Mouse (Mus musculus) kidney, postnatal 0 days (tissue): ENCODE results near the gene Lpcat3. TPM values are rescaled to one million over a fixed set of nuclear protein-coding genes. Genes with fewer than 3 reads are reported as not detected.

Experiments used
- ATAC-seq: fragments of 200-750 bp; cut with Nextera tagmentation; replicated peaks from 2 replicates; pipeline ENCODE4 v1.8.0; 2017; ENCODE audit warnings: low read depth, moderate number of reproducible peaks, moderate TSS enrichment, moderate library complexity; ENCODE audit not compliant: low FRiP score
- DNase-seq: peaks from one replicate; pipeline ENCODE4 v3.0.0-alpha.2; 2016; ENCODE audit warnings: low spot score
- H3K27ac ChIP-seq: fragments of 300-500 bp; sonication (generic); 2 replicates; pipeline ENCODE4 v1.5.1; 2014; ENCODE audit warnings: mild to moderate bottlenecking
- H3K27me3 ChIP-seq: fragments of 300-500 bp; sonication (generic); 2 replicates; pipeline ENCODE4 v1.6.1; 2014; ENCODE audit warnings: low read length, mixed read lengths; ENCODE audit not compliant: insufficient read depth
- H3K36me3 ChIP-seq: fragments of 300-500 bp; sonication (generic); 2 replicates; pipeline ENCODE4 v1.6.1; 2014; ENCODE audit warnings: low read length, mixed read lengths; ENCODE audit not compliant: insufficient read depth
- H3K4me1 ChIP-seq: fragments of 300-500 bp; sonication (generic); replicated peaks from 2 replicates; pipeline ENCODE4 v1.6.1; 2014; ENCODE audit warnings: antibody characterized with exemption, low read length, mixed read lengths; ENCODE audit not compliant: insufficient read depth
- H3K4me2 ChIP-seq: fragments of 300-500 bp; sonication (generic); 2 replicates; pipeline ENCODE4 v1.6.1; 2014; ENCODE audit warnings: mild to moderate bottlenecking, low read length, moderate library complexity, mixed read lengths
- H3K4me3 ChIP-seq: fragments of 300-500 bp; sonication (generic); replicated peaks from 2 replicates; pipeline ENCODE4 v1.5.1; 2014; ENCODE audit warnings: low read depth, low read length
- H3K9ac ChIP-seq: fragments of 300-500 bp; sonication (generic); 2 replicates; pipeline ENCODE4 v1.6.1; 2014; ENCODE audit warnings: low read depth, low read length
- H3K9me3 ChIP-seq: fragments of 300-500 bp; sonication (generic); replicated peaks from 2 replicates; pipeline ENCODE4 v1.6.1; 2016; ENCODE audit warnings: low read length, inconsistent platforms, mixed read lengths
- CTCF ChIP-seq: IDR thresholded peaks from 2 replicates; pipeline ENCODE4 v1.5.1; 2016; ENCODE audit warnings: antibody characterized with exemption, low read depth, mild to moderate bottlenecking, moderate library complexity
- WGBS: fragments of 180-500 bp; shearing (Covaris S2); extraction: QIAGEN DNeasy Blood & Tissue Kit; methylation state at CpG from one replicate; pipeline ENCODE4 v1.1.7; 2014; 5-methylcytosine and 5-hydroxymethylcytosine counted together
- polyA plus RNA-seq: library from polyadenylated mRNA; unstranded; fragments of >200 nt; fragmentation: Nextera tagmentation; extraction: Ambion mirVana; gene quantifications from 2 replicates; pipeline ENCODE4 v1.2.1, GENCODE M21; 2015

Gene Lpcat3
- polyA plus RNA-seq, 1 experiment from 2014 or later, result 90.6 TPM

- DNase-seq (no peak), ATAC-seq (no peak)
- Histone ChIP-seq H3K27ac (no peak overlapping the region), H3K4me1 (no peaks in the 10 kb centered on the region), H3K4me2 (no peak overlapping the region), H3K36me3 (no peaks in the 10 kb centered on the region), H3K9me3 (no peaks in the 10 kb centered on the region), H3K27me3 (no peaks in the 10 kb centered on the region), H3K4me3 (no peak overlapping the region), H3K9ac (0 out of 2 replicates have a peak overlapping the region, but pooled peaks have one; percentile 4)
- 85% methylated on average over 10 of the region's 10 CpGs for WGBS
- TF ChIP-seq CTCF, result no peak
Observed at GRCm38 (mm10) chr6:124724472-124724871, 61.6 kb downstream of the Lpcat3 start.

GRCm38 (mm10) chr6:124728621-124729020 lies 65.8 kb downstream of the Lpcat3 start:
- WGBS, result 91% methylated on average over 10 of the region's 10 CpGs
- TF ChIP-seq CTCF, result no peak
- no peak for DNase-seq

GRCm38 (mm10) chr6:124729850-124730705 lies 67.3 kb downstream of the Lpcat3 start:
- ATAC-seq (no peak), DNase-seq (no peak)
- Histone ChIP-seq H3K27ac (no peak overlapping the region), H3K36me3 (no peaks in the 10 kb centered on the region), H3K4me3 (no peak overlapping the region), H3K9ac (no peak overlapping the region), H3K4me1 (0 out of 2 replicates have a peak, but pooled peaks cover 3% of the 10 kb centered on the region), H3K27me3 (no peaks in the 10 kb centered on the region), H3K4me2 (no peak overlapping the region), H3K9me3 (no peaks in the 10 kb centered on the region)
- 76% methylated on average over 8 of the region's 8 CpGs for WGBS
- no peak for TF ChIP-seq CTCF

More at GRCm38 (mm10) chr6:124728621-124729020, 65.8 kb downstream of the Lpcat3 start:
- H3K27me3 ChIP-seq, result no peaks in the 10 kb centered on the region
- H3K4me1 ChIP-seq, result 0 out of 2 replicates have a peak, but pooled peaks cover 3% of the 10 kb centered on the region
- ATAC-seq, result no peak
- H3K9me3 ChIP-seq, result no peaks in the 10 kb centered on the region
- no peaks in the 10 kb centered on the region for H3K36me3 ChIP-seq
- no peak overlapping the region for H3K4me3 ChIP-seq
- H3K9ac ChIP-seq, result no peak overlapping the region
- no peak overlapping the region for H3K27ac ChIP-seq
- no peak overlapping the region for H3K4me2 ChIP-seq

- ATAC-seq (no peak), DNase-seq (no peak)
- no peak overlapping the region for H3K27ac ChIP-seq
- TF ChIP-seq CTCF, result no peak
- no peaks in the 10 kb centered on the region for H3K36me3 ChIP-seq
- 0 out of 2 replicates have a peak, but pooled peaks cover 3% of the 10 kb centered on the region for H3K4me1 ChIP-seq
- WGBS, result 90% methylated on average over 7 of the region's 7 CpGs
- H3K4me2 ChIP-seq, result no peak overlapping the region
- H3K9ac ChIP-seq, result no peak overlapping the region
- H3K27me3 ChIP-seq, result no peaks in the 10 kb centered on the region
- H3K9me3 ChIP-seq, result no peaks in the 10 kb centered on the region
- H3K4me3 ChIP-seq, result no peak overlapping the region
Observed at GRCm38 (mm10) chr6:124731038-124731437, 68.2 kb downstream of the Lpcat3 start.

- Histone ChIP-seq H3K4me1 (0 out of 2 replicates have a peak, but pooled peaks cover 3% of the 10 kb centered on the region), H3K4me2 (no peak overlapping the region), H3K9ac (no peak overlapping the region), H3K27me3 (no peaks in the 10 kb centered on the region), H3K9me3 (no peaks in the 10 kb centered on the region), H3K36me3 (no peaks in the 10 kb centered on the region), H3K4me3 (no peak overlapping the region), H3K27ac (no peak overlapping the region)
- TF ChIP-seq CTCF, result no peak
- DNase-seq, result peak; percentile 51
- 45% methylated on average over 19 of the region's 19 CpGs for WGBS
- ATAC-seq, result peak; percentile 44
Observed at GRCm38 (mm10) chr6:124732476-124733370, 69.9 kb downstream of the Lpcat3 start.

- WGBS, result 87% methylated on average over 3 of the region's 3 CpGs
- no peak overlapping the region for H3K4me3 ChIP-seq
- no peaks in the 10 kb centered on the region for H3K36me3 ChIP-seq
Observed at GRCm38 (mm10) chr6:124734417-124734816, 71.6 kb downstream of the Lpcat3 start.

More at GRCm38 (mm10) chr6:124734417-124734816, 71.6 kb downstream of the Lpcat3 start:
- 0 out of 2 replicates have a peak, but pooled peaks cover 11% of the 10 kb centered on the region for H3K4me1 ChIP-seq
- TF ChIP-seq CTCF, result no peak
- ATAC-seq (no peak), DNase-seq (no peak)
- H3K27ac ChIP-seq, result no peak overlapping the region
- H3K9me3 ChIP-seq, result no peaks in the 10 kb centered on the region
- H3K27me3 ChIP-seq, result no peaks in the 10 kb centered on the region
- H3K4me2 ChIP-seq, result no peak overlapping the region
- no peak overlapping the region for H3K9ac ChIP-seq
